Mouse (Mus musculus): ENCODE measurements at regions not wholly inside any gene's neighbourhood (a gene's known extent, or its start where the extent isn't known, plus 50 kb on each side); places are given as distances from the start of the nearest gene placed in this dataset.

GRCm38 (mm10) chr13:116443165-116443955, 133.9 kb upstream of the Isl1 start:
- ChIA-PET POLR2A (no interaction called here), CTCF (interaction anchor here in 1 of 4 experiments (0.7 kb wide), 1 partner anchor 13 kb away, joined by 3 read pairs; no protein-coding TSS in a partner anchor)

GRCm38 (mm10) chr13:116417768-116418167, 108.3 kb upstream of the Isl1 start:
- CTCF ChIA-PET = no interaction called here
- POLR2A ChIA-PET = no interaction called here

- ChIA-PET POLR2A (interaction anchor here in 1 of 4 experiments (0.5 kb wide), 1 partner anchor 255 kb away, joined by 5 read pairs; no protein-coding TSS in a partner anchor), CTCF (no interaction called here)
Measured at GRCm38 (mm10) chr13:116414473-116414872, 105.0 kb upstream of the Isl1 start.

GRCm38 (mm10) chr13:116410682-116411081, 101.2 kb upstream of the Isl1 start:
- POLR2A ChIA-PET = no interaction called here
- CTCF ChIA-PET = no interaction called here

All from embryonic stem cell, embryonic (primary cell).